Mouse (Mus musculus): ENCODE data around the gene Anks1. TPM values are rescaled to one million over a fixed set of nuclear protein-coding genes. Genes with fewer than 3 reads are reported as not detected.
A peak's percentile ranks its signal among the peaks of the same experiment; 100 is the strongest.

The Anks1 gene
- polyA plus RNA-seq, 1 experiment from 2014 or later: 18.7 TPM

DNA sequence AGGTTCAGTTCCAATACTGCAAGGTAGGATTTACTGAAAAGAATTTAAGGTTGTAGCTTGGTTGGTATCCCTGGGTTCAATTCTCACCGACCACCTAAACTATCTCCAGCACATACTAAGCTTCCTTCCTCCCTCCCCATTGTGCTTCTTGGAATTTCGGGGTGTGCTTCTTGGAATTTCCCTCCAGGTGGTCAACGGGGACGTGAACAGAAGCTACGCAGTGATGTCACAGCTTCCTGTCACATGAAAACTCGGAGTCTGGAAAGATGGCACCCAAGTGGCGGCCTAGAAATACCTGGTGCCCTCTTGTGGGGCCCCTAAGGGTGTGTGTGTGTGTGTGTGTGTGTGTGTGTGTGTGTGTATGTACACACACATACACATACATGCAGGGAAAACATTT, 172.8 kb downstream of the Anks1 start:
- no peak for ATAC-seq (ENCODE audit: insufficient read depth)

DNA sequence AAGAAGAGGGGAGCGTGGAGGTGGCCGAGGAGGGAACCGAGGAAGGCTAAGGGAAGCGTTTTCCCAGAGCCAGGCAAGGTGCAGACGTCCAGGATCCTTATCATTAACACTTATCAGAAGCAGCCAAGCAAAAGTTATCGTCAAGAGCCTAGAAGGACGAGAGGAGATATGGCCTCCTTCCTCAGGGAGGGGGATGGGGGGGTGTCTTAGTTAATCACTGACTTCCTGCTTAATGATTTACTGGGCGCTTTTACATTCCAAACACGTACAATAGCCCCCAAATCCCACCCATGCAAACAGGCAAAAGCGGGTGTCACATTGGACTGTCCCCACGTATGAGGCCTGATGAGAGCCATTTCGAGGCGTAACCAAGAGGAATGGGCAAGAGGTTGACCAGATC, 173.8 kb downstream of the Anks1 start:
- Histone ChIP-seq H3K27me3 (ENCODE audit: insufficient read depth, low read length) (no peaks in the 10 kb centered on the region), H3K9ac (no peak overlapping the region), H3K36me3 (ENCODE audit: insufficient read depth) (no peaks in the 10 kb centered on the region), H3K9me3 (ENCODE audit: low read depth, low read length) (no peaks in the 10 kb centered on the region), H3K27ac (ENCODE audit: low read depth) (no peak overlapping the region), H3K4me3 (ENCODE audit: low read depth, low read length) (no peak overlapping the region), H3K4me2 (no peak overlapping the region), H3K4me1 (ENCODE audit: insufficient read depth) (no peaks in the 10 kb centered on the region)
- no peak for TF ChIP-seq CTCF (IDR thresholded peaks at IDR 0.05; ENCODE audit: low read depth)
- DNase-seq: no peak
- WGBS: 45% methylated on average over 13 of the region's 13 CpGs
- ATAC-seq (ENCODE audit: insufficient read depth): no peak

More for the DNA sequence above, 172.8 kb downstream of the Anks1 start:
- H3K9ac ChIP-seq: no peak overlapping the region
- no peaks in the 10 kb centered on the region for H3K36me3 ChIP-seq (ENCODE audit: insufficient read depth)
- H3K4me2 ChIP-seq: no peak overlapping the region
- H3K4me1 ChIP-seq (ENCODE audit: insufficient read depth): no peaks in the 10 kb centered on the region
- no peak overlapping the region for H3K4me3 ChIP-seq (ENCODE audit: low read depth, low read length)
- TF ChIP-seq CTCF (IDR thresholded peaks at IDR 0.05; ENCODE audit: low read depth): no peak
- no peak for DNase-seq
- H3K9me3 ChIP-seq (ENCODE audit: low read depth, low read length): no peaks in the 10 kb centered on the region
- no peak overlapping the region for H3K27ac ChIP-seq (ENCODE audit: low read depth)
- 84% methylated on average over 7 of the region's 7 CpGs for WGBS
- H3K27me3 ChIP-seq (ENCODE audit: insufficient read depth, low read length): no peaks in the 10 kb centered on the region

DNA sequence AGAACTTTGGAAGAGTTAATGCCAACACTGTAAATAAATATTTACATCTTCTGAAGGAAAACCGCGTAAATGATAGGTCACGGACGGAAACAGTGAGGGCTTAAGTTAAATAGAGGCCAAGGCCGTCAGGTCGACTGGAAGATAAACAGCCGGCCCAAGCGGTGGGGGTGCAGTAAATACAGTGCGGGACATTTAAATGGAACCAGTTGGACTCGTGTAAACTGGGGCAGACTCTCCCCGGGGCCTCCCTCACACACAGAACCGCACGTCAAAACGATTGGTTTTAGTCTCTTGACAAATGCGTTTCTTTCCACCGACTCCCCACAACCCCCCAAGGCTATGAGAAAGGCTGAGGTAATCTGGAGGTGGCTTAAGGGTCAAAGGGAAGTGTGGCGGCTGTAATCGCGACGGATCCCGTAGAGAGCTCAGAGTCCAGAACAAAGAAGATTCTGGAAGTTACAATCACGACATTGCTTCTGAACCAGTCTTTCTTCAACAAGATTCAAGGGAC, 175.3 kb downstream of the Anks1 start:
- no peak overlapping the region for H3K9ac ChIP-seq
- H3K4me3 ChIP-seq (ENCODE audit: low read depth, low read length): no peak overlapping the region
- no peaks in the 10 kb centered on the region for H3K4me1 ChIP-seq (ENCODE audit: insufficient read depth)
- peak overlapping the region; percentile 56; the same call in 1 of the 2 replicates for H3K4me2 ChIP-seq
- no peak for ATAC-seq (ENCODE audit: insufficient read depth)
- H3K27ac ChIP-seq (ENCODE audit: low read depth): no peak overlapping the region
- no peaks in the 10 kb centered on the region for H3K9me3 ChIP-seq (ENCODE audit: low read depth, low read length)
- no peaks in the 10 kb centered on the region for H3K36me3 ChIP-seq (ENCODE audit: insufficient read depth)
- 16% methylated on average over 22 of the region's 22 CpGs for WGBS
- peak; percentile 23 for DNase-seq
- no peaks in the 10 kb centered on the region for H3K27me3 ChIP-seq (ENCODE audit: insufficient read depth, low read length)
- no peak for TF ChIP-seq CTCF (IDR thresholded peaks at IDR 0.05; ENCODE audit: low read depth)

DNA sequence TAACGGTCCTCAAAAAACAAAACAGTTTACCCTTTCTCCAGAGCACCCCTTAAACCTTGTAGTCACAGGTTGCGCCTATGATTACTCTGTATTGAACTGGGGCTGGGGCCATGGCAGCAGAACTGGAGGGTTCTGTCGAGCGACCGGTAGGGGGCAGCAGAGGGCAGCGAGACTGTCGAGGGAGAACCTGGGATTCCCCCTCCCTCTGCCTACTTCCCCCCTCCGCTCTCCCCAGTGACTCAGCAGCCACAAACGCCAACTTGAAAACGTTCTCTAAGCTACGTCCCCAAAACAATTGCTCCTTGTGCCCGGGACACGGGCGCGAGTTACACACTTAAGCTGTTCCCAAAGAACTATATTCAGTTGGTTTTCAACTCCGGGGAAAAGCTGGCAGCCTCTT, 175.9 kb downstream of the Anks1 start:
- no peaks in the 10 kb centered on the region for H3K27me3 ChIP-seq (ENCODE audit: insufficient read depth, low read length)
- H3K4me2 ChIP-seq: peak overlapping the region; percentile 56
- peak; percentile 99 for TF ChIP-seq CTCF (IDR thresholded peaks at IDR 0.05; ENCODE audit: low read depth)
- peak; percentile 96 for DNase-seq
- H3K27ac ChIP-seq (ENCODE audit: low read depth): no peak overlapping the region
- ATAC-seq (ENCODE audit: insufficient read depth): peak; percentile 62
- H3K36me3 ChIP-seq (ENCODE audit: insufficient read depth): no peaks in the 10 kb centered on the region
- 1% methylated on average over 16 of the region's 16 CpGs for WGBS
- no peaks in the 10 kb centered on the region for H3K4me1 ChIP-seq (ENCODE audit: insufficient read depth)
- no peaks in the 10 kb centered on the region for H3K9me3 ChIP-seq (ENCODE audit: low read depth, low read length)
- H3K4me3 ChIP-seq (ENCODE audit: low read depth, low read length): 0 out of 2 replicates have a peak overlapping the region, but pooled peaks have one; percentile 8
- H3K9ac ChIP-seq: peak overlapping the region; percentile 29; the same call in 1 of the 2 replicates

DNA sequence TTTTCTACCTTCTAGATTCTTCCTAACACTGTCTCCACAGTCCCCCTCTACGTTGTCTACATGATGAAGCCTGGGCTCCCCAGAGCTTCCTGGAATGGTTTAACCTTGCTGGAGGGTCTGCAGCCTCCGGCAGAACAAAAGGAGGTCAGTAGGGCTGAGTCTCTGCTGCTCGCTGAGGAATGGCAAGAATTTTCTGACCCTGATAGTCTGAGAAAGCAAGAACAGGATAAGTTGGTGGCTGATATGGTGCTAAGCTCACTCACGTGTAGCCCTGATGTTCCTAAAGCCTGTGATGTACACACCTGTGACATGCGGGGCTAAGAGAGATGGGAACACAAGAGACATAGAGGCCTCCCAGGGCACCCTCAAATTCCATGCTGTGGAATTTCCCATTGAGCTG, 178.3 kb downstream of the Anks1 start:
- no peak overlapping the region for H3K4me3 ChIP-seq (ENCODE audit: low read depth, low read length)
- ATAC-seq (ENCODE audit: insufficient read depth) (no peak), DNase-seq (no peak)
- H3K9ac ChIP-seq: no peak overlapping the region
- no peak overlapping the region for H3K4me2 ChIP-seq
- H3K36me3 ChIP-seq (ENCODE audit: insufficient read depth): no peaks in the 10 kb centered on the region
- no peaks in the 10 kb centered on the region for H3K4me1 ChIP-seq (ENCODE audit: insufficient read depth)
- H3K9me3 ChIP-seq (ENCODE audit: low read depth, low read length): no peaks in the 10 kb centered on the region
- 25% methylated on average over 5 of the region's 5 CpGs for WGBS
- TF ChIP-seq CTCF (IDR thresholded peaks at IDR 0.05; ENCODE audit: low read depth): no peak
- H3K27ac ChIP-seq (ENCODE audit: low read depth): peak overlapping the region; percentile 73; the same call in 1 of the 2 replicates
- H3K27me3 ChIP-seq (ENCODE audit: insufficient read depth, low read length): no peaks in the 10 kb centered on the region

DNA sequence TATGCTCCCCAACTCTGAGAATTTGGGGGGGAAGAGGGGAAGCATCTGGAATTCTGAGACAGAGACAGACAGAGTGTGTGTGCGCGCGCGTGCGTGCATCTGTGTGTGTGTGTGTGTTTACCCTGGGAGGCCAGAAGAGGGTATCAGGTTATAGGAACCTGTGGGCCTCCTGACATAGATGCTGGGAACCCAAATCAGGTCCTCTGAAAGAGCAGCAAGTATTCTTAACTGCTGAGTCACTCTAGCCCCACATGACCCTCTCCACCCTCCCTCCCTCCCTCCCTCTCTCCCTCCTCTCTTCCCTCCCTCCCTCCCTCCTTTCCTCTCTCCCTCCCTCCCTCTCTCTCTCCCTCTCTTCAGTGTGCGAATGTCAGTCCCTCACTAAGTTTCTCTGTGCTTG, 179.6 kb downstream of the Anks1 start:
- Histone ChIP-seq H3K9ac (no peak overlapping the region), H3K27me3 (ENCODE audit: insufficient read depth, low read length) (no peaks in the 10 kb centered on the region), H3K4me1 (ENCODE audit: insufficient read depth) (no peaks in the 10 kb centered on the region), H3K9me3 (ENCODE audit: low read depth, low read length) (no peaks in the 10 kb centered on the region), H3K4me3 (ENCODE audit: low read depth, low read length) (no peak overlapping the region), H3K36me3 (ENCODE audit: insufficient read depth) (no peaks in the 10 kb centered on the region), H3K4me2 (no peak overlapping the region), H3K27ac (ENCODE audit: low read depth) (no peak overlapping the region)
- ATAC-seq (ENCODE audit: insufficient read depth) (no peak), DNase-seq (no peak)
- 88% methylated on average over 6 of the region's 6 CpGs for WGBS
- TF ChIP-seq CTCF (IDR thresholded peaks at IDR 0.05; ENCODE audit: low read depth): no peak

DNA sequence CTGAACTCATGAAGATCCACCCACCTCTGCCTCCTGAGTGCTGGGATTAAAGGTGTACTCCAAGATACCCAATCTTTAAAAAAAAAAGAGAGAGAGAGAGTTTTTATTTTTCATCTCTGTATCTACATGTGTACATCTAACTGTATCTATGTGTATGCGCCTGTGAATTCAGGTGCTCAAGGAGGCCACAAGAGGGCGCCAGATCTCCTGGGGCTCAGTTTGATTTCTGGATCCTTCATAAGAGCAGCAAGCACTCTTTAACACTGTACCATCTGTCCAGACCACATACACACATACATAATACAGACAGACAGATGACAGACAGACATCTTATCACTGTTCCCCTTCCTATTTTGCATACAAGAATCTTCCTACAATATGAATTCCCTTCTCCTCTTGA, 183.2 kb downstream of the Anks1 start:
- no peaks in the 10 kb centered on the region for H3K36me3 ChIP-seq (ENCODE audit: insufficient read depth)
- no peaks in the 10 kb centered on the region for H3K27me3 ChIP-seq (ENCODE audit: insufficient read depth, low read length)
- no peak for DNase-seq
- WGBS: 93% methylated on average over 2 of the region's 2 CpGs
- ATAC-seq (ENCODE audit: insufficient read depth): no peak
- no peak overlapping the region for H3K27ac ChIP-seq (ENCODE audit: low read depth)
- no peaks in the 10 kb centered on the region; the same call in 1 of the 2 replicates for H3K4me1 ChIP-seq (ENCODE audit: insufficient read depth)
- TF ChIP-seq CTCF (IDR thresholded peaks at IDR 0.05; ENCODE audit: low read depth): peak; percentile 55
- no peak overlapping the region for H3K4me2 ChIP-seq
- H3K4me3 ChIP-seq (ENCODE audit: low read depth, low read length): no peak overlapping the region
- H3K9me3 ChIP-seq (ENCODE audit: low read depth, low read length): no peaks in the 10 kb centered on the region
- H3K9ac ChIP-seq: no peak overlapping the region
